Comparison of ENCODE assay signal across 16 mouse cellular contexts in genomic region chr4:124796141-124796540, GRCm38 (mm10).
"Had no signal": no experiment of that assay in that cellular context is flagged by ENCODE, and none has a peak within 500 bp of the region (broad histone marks: within the 10 kb centered on the region; RNA-seq: fewer than 3 reads in every experiment).

No protein-coding gene starts in this region.

- H3K9me3 ChIP-seq: neural tube, embryonic 12.5 days; neural tube, embryonic 13.5 days; neural tube, embryonic 15.5 days; stomach, embryonic 15.5 days had no signal

- DNase-seq: retina, postnatal 1 day; right cerebral cortex, adult 18-20 months; right cerebral cortex, postnatal 14 days; right cerebral cortex, postnatal 25 days; right cerebral cortex, postnatal 4 days; spleen, adult 18-20 months; thymus, adult 18-20 months; thymus, adult 2 months; thymus, postnatal 14 days; thymus, postnatal 25 days; thymus, postnatal 36 days; thymus, postnatal 4 days had no signal

- H3K4me1 ChIP-seq: neural tube, embryonic 12.5 days; neural tube, embryonic 15.5 days had no signal

- H3K4me3 ChIP-seq: neural tube, embryonic 12.5 days; neural tube, embryonic 13.5 days; neural tube, embryonic 15.5 days; stomach, embryonic 15.5 days had no signal

- H3K27me3 ChIP-seq: neural tube, embryonic 12.5 days; neural tube, embryonic 13.5 days; neural tube, embryonic 15.5 days; stomach, embryonic 15.5 days had no signal
